Mouse (Mus musculus) lung, embryonic 15.5 days (tissue): ENCODE results near the gene Ankle1. TPM values are rescaled to one million over a fixed set of nuclear protein-coding genes. Genes with fewer than 3 reads are reported as not detected.

Experiments used
- ATAC-seq: fragments of 200-750 bp; cut with Nextera tagmentation; 2 replicates; pipeline ENCODE4 v1.8.0; 2017; ENCODE audit warnings: moderate number of reproducible peaks, borderline replicate concordance; ENCODE audit not compliant: low FRiP score, low TSS enrichment; ENCODE audit errors: extremely low read depth
- H3K27ac ChIP-seq: fragments of 300-500 bp; sonication (generic); 2 replicates; pipeline ENCODE4 v1.5.1; 2015; ENCODE audit warnings: moderate library complexity, mild to moderate bottlenecking, inconsistent platforms
- H3K27me3 ChIP-seq: fragments of 300-500 bp; sonication (generic); 2 replicates; pipeline ENCODE4 v1.6.1; 2015; ENCODE audit warnings: inconsistent platforms
- H3K36me3 ChIP-seq: fragments of 300-500 bp; sonication (generic); 2 replicates; pipeline ENCODE4 v1.6.1; 2015; ENCODE audit warnings: inconsistent platforms
- H3K4me1 ChIP-seq: fragments of 300-500 bp; sonication (generic); 2 replicates; pipeline ENCODE4 v1.6.1; 2015; ENCODE audit warnings: inconsistent platforms
- H3K4me2 ChIP-seq: fragments of 300-500 bp; sonication (generic); 2 replicates; pipeline ENCODE4 v1.6.1; 2015; ENCODE audit warnings: inconsistent platforms, mild to moderate bottlenecking, moderate library complexity
- H3K4me3 ChIP-seq: fragments of 300-500 bp; sonication (generic); 2 replicates; pipeline ENCODE4 v1.5.1; 2015; ENCODE audit warnings: mild to moderate bottlenecking, inconsistent platforms
- H3K9ac ChIP-seq: fragments of 300-500 bp; sonication (generic); 2 replicates; pipeline ENCODE4 v1.6.1; 2015; ENCODE audit warnings: inconsistent platforms
- H3K9me3 ChIP-seq: fragments of 300-500 bp; sonication (generic); 2 replicates; pipeline ENCODE4 v1.6.1; 2016; ENCODE audit warnings: inconsistent platforms
- WGBS: fragments of 180-500 bp; shearing (Covaris S2); methylation state at CpG from one replicate; pipeline ENCODE4 v1.1.7; 2015; 5-methylcytosine and 5-hydroxymethylcytosine counted together
- polyA plus RNA-seq: library from polyadenylated mRNA; unstranded; fragments of >200 nt; fragmentation: Nextera tagmentation; extraction: Ambion mirVana; gene quantifications from 2 replicates; pipeline ENCODE4 v1.2.1, GENCODE M21; 2015

The Ankle1 gene
- polyA plus RNA-seq, 1 experiment from 2014 or later = 46.7 TPM

DNA sequence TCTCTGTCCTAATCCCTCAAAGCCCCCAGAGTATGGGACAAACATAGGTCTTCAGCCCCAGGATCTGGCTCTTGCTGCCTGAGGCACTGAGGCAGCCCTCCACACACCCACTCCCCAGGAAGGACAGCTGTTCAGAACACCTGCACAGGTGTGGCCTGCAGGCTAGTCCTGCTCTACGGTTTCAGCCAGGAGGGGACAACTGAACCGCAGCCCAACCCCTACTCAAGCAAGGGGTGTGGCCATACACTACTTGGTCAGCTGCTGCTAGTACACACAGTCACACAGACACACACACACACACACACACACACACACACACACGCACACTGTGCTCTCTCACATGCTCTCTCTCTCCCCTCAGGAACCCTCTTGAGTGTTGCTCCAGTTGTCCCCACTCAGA is 21.9 kb upstream of the Ankle1 start:
- no peak overlapping the region for H3K9ac ChIP-seq
- H3K4me2 ChIP-seq = no peak overlapping the region
- no peaks in the 10 kb centered on the region for H3K9me3 ChIP-seq
- no peak overlapping the region for H3K4me3 ChIP-seq
- no peaks in the 10 kb centered on the region for H3K27me3 ChIP-seq
- 41% methylated on average over 3 of the region's 3 CpGs for WGBS
- H3K36me3 ChIP-seq = 0 out of 2 replicates have a peak, but pooled peaks cover under 1% of the 10 kb centered on the region
- no peak for ATAC-seq
- no peak overlapping the region; the same call in 1 of the 2 replicates for H3K27ac ChIP-seq
- peaks cover 33% of the 10 kb centered on the region for H3K4me1 ChIP-seq

DNA sequence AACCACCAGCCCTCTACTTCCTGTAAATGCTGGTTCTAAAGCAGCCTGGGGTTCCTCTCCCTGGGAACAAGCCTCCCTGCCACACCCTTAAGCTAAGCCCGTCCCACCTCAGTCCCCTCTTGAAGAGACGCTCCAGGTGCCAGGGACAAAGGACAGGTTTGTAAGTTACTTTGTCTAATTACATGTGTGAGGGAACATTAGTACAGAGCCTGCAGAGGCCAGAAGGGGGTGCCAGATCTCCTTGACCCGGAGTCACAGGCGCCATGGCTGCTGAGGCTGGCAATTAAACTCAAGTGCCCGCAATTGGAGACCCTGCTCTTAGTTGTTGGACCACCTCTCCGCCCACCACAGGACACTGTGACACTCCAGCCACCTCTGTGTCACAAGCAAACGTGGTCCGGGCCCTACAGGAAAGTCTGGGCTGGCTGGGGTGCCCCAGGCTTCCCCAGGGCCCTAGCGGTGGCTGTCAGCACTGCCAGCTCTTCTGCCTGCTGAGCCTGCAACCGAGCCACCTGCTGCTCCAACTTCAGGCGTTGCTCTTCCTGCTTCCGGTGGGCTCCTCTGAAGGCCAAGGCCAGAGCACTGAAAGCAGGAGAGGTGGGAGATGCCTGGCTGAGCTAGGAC is 20.5 kb upstream of the Ankle1 start:
- H3K27ac ChIP-seq = no peak overlapping the region
- H3K27me3 ChIP-seq = no peaks in the 10 kb centered on the region
- H3K4me3 ChIP-seq = no peak overlapping the region
- peaks cover 18% of the 10 kb centered on the region for H3K4me1 ChIP-seq
- no peaks in the 10 kb centered on the region for H3K36me3 ChIP-seq
- H3K4me2 ChIP-seq = no peak overlapping the region
- H3K9ac ChIP-seq = no peak overlapping the region
- WGBS = 69% methylated on average over 12 of the region's 12 CpGs
- no peaks in the 10 kb centered on the region for H3K9me3 ChIP-seq
- no peak for ATAC-seq

- H3K4me2 ChIP-seq = no peak overlapping the region
- H3K4me3 ChIP-seq = no peak overlapping the region
- H3K27ac ChIP-seq = no peak overlapping the region
- H3K27me3 ChIP-seq = no peaks in the 10 kb centered on the region
- no peak for ATAC-seq
- 58% methylated on average over 1 of the region's 1 CpGs for WGBS
- H3K4me1 ChIP-seq = peaks cover 7% of the 10 kb centered on the region
- H3K36me3 ChIP-seq = no peaks in the 10 kb centered on the region
- no peak overlapping the region for H3K9ac ChIP-seq
- no peaks in the 10 kb centered on the region for H3K9me3 ChIP-seq
Measured at GRCm38 (mm10) chr8:71388267-71388666, 17.5 kb upstream of the Ankle1 start.

DNA sequence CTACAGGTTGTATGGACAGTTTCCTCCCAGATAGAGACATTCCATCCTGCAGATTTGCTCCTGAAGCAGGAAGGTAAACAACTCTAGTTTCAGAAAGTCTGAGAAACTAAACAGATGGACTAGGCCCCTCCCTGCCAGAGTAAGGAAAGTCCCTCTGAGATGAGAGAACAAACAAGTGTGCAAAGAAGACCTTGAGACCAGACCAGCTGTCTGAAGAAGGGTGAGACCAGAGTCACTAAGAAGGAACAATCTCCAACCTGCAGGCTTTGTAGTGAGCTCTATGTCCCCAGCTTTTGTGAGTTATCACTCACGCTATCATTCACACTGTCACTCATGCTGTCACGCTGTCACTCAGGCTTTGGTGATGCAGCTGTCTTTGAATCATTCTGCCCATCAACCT is 14.1 kb upstream of the Ankle1 start:
- Histone ChIP-seq H3K27me3 (no peaks in the 10 kb centered on the region), H3K9ac (no peak overlapping the region), H3K4me2 (no peak overlapping the region), H3K4me1 (peaks cover 5% of the 10 kb centered on the region; the same call in 1 of the 2 replicates), H3K27ac (no peak overlapping the region), H3K9me3 (no peaks in the 10 kb centered on the region), H3K36me3 (no peaks in the 10 kb centered on the region), H3K4me3 (no peak overlapping the region)
- no peak for ATAC-seq
- 89% methylated on average over 2 of the region's 2 CpGs for WGBS

DNA sequence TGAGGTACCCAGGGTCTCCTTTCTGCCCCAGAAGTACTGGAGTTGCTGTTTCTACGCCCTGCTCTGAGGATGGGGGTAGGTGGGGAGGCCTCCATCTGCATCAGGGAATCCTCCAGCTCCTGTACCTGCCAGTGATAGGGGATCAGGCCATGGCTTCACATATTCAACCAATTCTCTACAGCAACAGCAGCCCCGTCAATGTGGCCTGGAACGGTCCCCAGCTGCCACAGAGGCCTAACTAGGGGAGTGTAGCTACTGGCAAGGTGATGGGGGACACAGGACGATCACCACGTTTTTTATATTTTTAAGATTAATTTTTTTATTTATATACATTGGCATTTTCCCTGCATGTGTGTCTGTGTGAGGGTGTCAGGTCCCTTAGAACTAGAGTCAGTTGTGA is 13.4 kb upstream of the Ankle1 start:
- no peak overlapping the region for H3K4me3 ChIP-seq
- no peaks in the 10 kb centered on the region for H3K36me3 ChIP-seq
- H3K27me3 ChIP-seq = no peaks in the 10 kb centered on the region
- peaks cover 9% of the 10 kb centered on the region for H3K4me1 ChIP-seq
- 68% methylated on average over 5 of the region's 5 CpGs for WGBS
- H3K4me2 ChIP-seq = no peak overlapping the region
- no peaks in the 10 kb centered on the region for H3K9me3 ChIP-seq
- H3K9ac ChIP-seq = no peak overlapping the region
- no peak overlapping the region for H3K27ac ChIP-seq
- ATAC-seq = no peak

- Histone ChIP-seq H3K9me3 (no peaks in the 10 kb centered on the region), H3K4me2 (peak overlapping the region; percentile 28), H3K36me3 (no peaks in the 10 kb centered on the region; the same call in 1 of the 2 replicates), H3K4me3 (no peak overlapping the region), H3K9ac (no peak overlapping the region), H3K4me1 (peaks cover 14% of the 10 kb centered on the region), H3K27me3 (no peaks in the 10 kb centered on the region), H3K27ac (no peak overlapping the region)
- 18% methylated on average over 3 of the region's 3 CpGs for WGBS
- no peak for ATAC-seq
Measured at GRCm38 (mm10) chr8:71392871-71393270, 12.9 kb upstream of the Ankle1 start.

GRCm38 (mm10) chr8:71394481-71394880 is 11.3 kb upstream of the Ankle1 start:
- H3K4me1 ChIP-seq = peaks cover 14% of the 10 kb centered on the region
- peaks cover 9% of the 10 kb centered on the region for H3K36me3 ChIP-seq
- H3K4me3 ChIP-seq = peak overlapping the region; percentile 20
- H3K4me2 ChIP-seq = peak overlapping the region; percentile 80
- ATAC-seq = no peak
- 0 out of 2 replicates have a peak overlapping the region, but pooled peaks have one; percentile 9 for H3K27ac ChIP-seq
- no peaks in the 10 kb centered on the region for H3K9me3 ChIP-seq
- 73% methylated on average over 7 of the region's 7 CpGs for WGBS
- H3K27me3 ChIP-seq = no peaks in the 10 kb centered on the region
- H3K9ac ChIP-seq = 0 out of 2 replicates have a peak overlapping the region, but pooled peaks have one; percentile 2

GRCm38 (mm10) chr8:71395071-71395470 is 10.7 kb upstream of the Ankle1 start:
- Histone ChIP-seq H3K9ac (0 out of 2 replicates have a peak overlapping the region, but pooled peaks have one; percentile 2), H3K36me3 (peaks cover 11% of the 10 kb centered on the region), H3K4me2 (peak overlapping the region; percentile 80), H3K27ac (peak overlapping the region; percentile 80), H3K9me3 (no peaks in the 10 kb centered on the region), H3K4me1 (peaks cover 14% of the 10 kb centered on the region), H3K4me3 (peak overlapping the region; percentile 20), H3K27me3 (no peaks in the 10 kb centered on the region)
- WGBS = 63% methylated on average over 10 of the region's 10 CpGs
- ATAC-seq = no peak

DNA sequence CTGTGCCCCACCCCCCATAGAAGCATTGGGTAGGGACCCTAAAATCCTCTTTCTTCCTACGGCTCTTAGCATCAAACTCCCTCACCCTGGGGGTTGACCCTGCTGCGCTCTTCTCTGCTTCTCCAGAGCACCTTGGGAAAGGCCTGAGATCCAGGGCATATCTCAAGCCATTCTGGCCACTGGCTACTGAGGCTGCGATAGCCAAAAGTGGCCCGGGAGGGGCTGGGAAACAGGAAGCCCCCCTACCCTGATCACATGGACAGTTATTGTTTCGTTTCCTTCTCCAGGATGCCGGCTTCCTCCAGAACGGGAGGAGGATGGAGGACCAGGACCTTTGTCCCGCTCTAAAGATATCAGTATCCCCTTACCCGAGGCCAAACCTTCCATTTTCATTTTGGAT is 10.2 kb upstream of the Ankle1 start, which contains the start of gene Ushbp1:
Ushbp1 (minus strand) TSS at position 174 of the 400 bp plus-strand sequence.
- Histone ChIP-seq H3K9me3 (no peaks in the 10 kb centered on the region), H3K4me3 (peak within 1 kb of the TSS; percentile 63), H3K4me1 (peaks cover 14% of the 10 kb centered on the region), H3K36me3 (peaks cover 14% of the 10 kb centered on the region), H3K4me2 (peak within 1 kb of the TSS; percentile 80), H3K9ac (peak within 1 kb of the TSS; percentile 66; the same call in 1 of the 2 replicates), H3K27me3 (no peaks in the 10 kb centered on the region), H3K27ac (peak within 1 kb of the TSS; percentile 80)
- ATAC-seq = no peak
- WGBS = 75% methylated on average over 9 of the region's 9 CpGs

- Histone ChIP-seq H3K4me2 (peak within 1 kb of the TSS; percentile 80), H3K27me3 (no peaks in the 10 kb centered on the region), H3K9me3 (no peaks in the 10 kb centered on the region), H3K36me3 (peaks cover 16% of the 10 kb centered on the region), H3K27ac (peak within 1 kb of the TSS; percentile 80), H3K9ac (peak within 1 kb of the TSS; percentile 66), H3K4me1 (peaks cover 14% of the 10 kb centered on the region), H3K4me3 (peak within 1 kb of the TSS; percentile 63)
- peak; percentile 96 for ATAC-seq
- under 1% methylated on average over 34 of the region's 34 CpGs for WGBS
Measured at GRCm38 (mm10) chr8:71396639-71397305, 9.0 kb upstream of the Ankle1 start, which contains the start of gene Babam1. Babam1 (plus strand) TSS chr8:71396861.

GRCm38 (mm10) chr8:71397701-71398100 is 8.1 kb upstream of the Ankle1 start:
- Histone ChIP-seq H3K36me3 (peaks cover 16% of the 10 kb centered on the region), H3K4me2 (peak overlapping the region; percentile 80), H3K9me3 (no peaks in the 10 kb centered on the region), H3K27ac (no peak overlapping the region), H3K4me3 (peak overlapping the region; percentile 63), H3K27me3 (no peaks in the 10 kb centered on the region), H3K4me1 (peaks cover 14% of the 10 kb centered on the region), H3K9ac (no peak overlapping the region)
- ATAC-seq = no peak
- WGBS = 82% methylated on average over 12 of the region's 12 CpGs

- H3K36me3 ChIP-seq = peaks cover 16% of the 10 kb centered on the region
- 90% methylated on average over 2 of the region's 2 CpGs for WGBS
- no peaks in the 10 kb centered on the region for H3K9me3 ChIP-seq
- no peak overlapping the region for H3K27ac ChIP-seq
- H3K9ac ChIP-seq = no peak overlapping the region
- no peak for ATAC-seq
- H3K4me2 ChIP-seq = no peak overlapping the region
- H3K4me3 ChIP-seq = no peak overlapping the region
- no peaks in the 10 kb centered on the region for H3K27me3 ChIP-seq
- peaks cover 22% of the 10 kb centered on the region for H3K4me1 ChIP-seq
Measured at GRCm38 (mm10) chr8:71400826-71401225, 5.0 kb upstream of the Ankle1 start.
